Mouse (Mus musculus): ENCODE results near the gene Pdzd3. TPM values are rescaled to one million over a fixed set of nuclear protein-coding genes. Genes with fewer than 3 reads are reported as not detected.

Gene Pdzd3
- polyA plus RNA-seq, 1 experiment from 2014 or later: not detected

GRCm38 (mm10) chr9:44233021-44233801 is 18.1 kb downstream of the Pdzd3 start:
- H3K9me3 ChIP-seq (ENCODE audit: control insufficient read depth, low read length): no peaks in the 10 kb centered on the region
- WGBS: under 1% methylated on average over 40 of the region's 40 CpGs
- peak overlapping the region; percentile 92 for H3K27ac ChIP-seq (replicated peaks in 1 of 2; ENCODE audit: control insufficient read depth in 1 of 2, insufficient read depth in 1 of 2, low read depth in 2 of 2, low read length in 2 of 2)
- peak overlapping the region; percentile 90 for H3K9ac ChIP-seq (ENCODE audit: low read length)
- peak overlapping the region; percentile 78 to 99 for H3K4me3 ChIP-seq (ENCODE audit: control insufficient read depth in 1 of 2, insufficient read depth in 1 of 2, low read depth in 1 of 2, low read length in 2 of 2)
- no peaks in the 10 kb centered on the region for H3K27me3 ChIP-seq (ENCODE audit: control insufficient read depth, insufficient read depth, low read length)
- no peaks in the 10 kb centered on the region for H3K36me3 ChIP-seq (ENCODE audit: control insufficient read depth, insufficient read depth, low read length)
- peak overlapping the region; percentile 82 for H3K4me2 ChIP-seq (ENCODE audit: low read length)
- ATAC-seq (ENCODE audit: insufficient number of reproducible peaks, insufficient read depth, low FRiP score, low read depth): peak; percentile 62
- peaks cover 5 to 27% of the 10 kb centered on the region in 2 experiments for H3K4me1 ChIP-seq (ENCODE audit: control insufficient read depth in 2 of 2, insufficient read depth in 2 of 2, low read length in 2 of 2)

DNA sequence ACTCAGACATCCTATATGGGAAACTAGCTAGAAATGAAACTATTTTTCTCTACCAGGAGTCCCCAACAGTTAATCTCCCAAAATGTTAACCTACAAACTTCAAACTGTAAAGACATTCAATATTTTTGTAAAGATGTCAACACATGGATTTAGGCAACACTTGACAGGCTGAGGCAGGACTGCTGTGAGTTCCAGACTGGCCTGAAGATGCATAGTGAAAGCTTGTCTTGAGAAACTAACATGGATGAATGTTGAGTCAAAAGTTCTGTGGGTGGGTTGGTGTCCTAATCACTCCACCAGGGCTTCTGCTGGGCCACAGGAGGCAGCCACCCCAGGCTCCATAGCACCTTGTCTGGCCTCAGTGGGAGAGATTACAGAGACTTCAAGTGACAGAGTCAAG is 19.7 kb downstream of the Pdzd3 start:
- H3K27ac ChIP-seq (replicated peaks in 1 of 2; ENCODE audit: control insufficient read depth in 1 of 2, insufficient read depth in 1 of 2, low read depth in 2 of 2, low read length in 2 of 2): no peak overlapping the region
- 0 out of 2 replicates have a peak, but pooled peaks cover 6% of the 10 kb centered on the region for H3K36me3 ChIP-seq (ENCODE audit: control insufficient read depth, insufficient read depth, low read length)
- H3K4me2 ChIP-seq (ENCODE audit: low read length): peak overlapping the region; percentile 82; the same call in 1 of the 2 replicates
- H3K9ac ChIP-seq (ENCODE audit: low read length): peak overlapping the region; percentile 90
- peak overlapping the region in 1 of 2 experiments; percentile 78; a peak in 1 of 4 replicates for H3K4me3 ChIP-seq (ENCODE audit: control insufficient read depth in 1 of 2, insufficient read depth in 1 of 2, low read depth in 1 of 2, low read length in 2 of 2)
- no peaks in the 10 kb centered on the region for H3K9me3 ChIP-seq (ENCODE audit: control insufficient read depth, low read length)
- peaks cover 5 to 30% of the 10 kb centered on the region in 2 experiments for H3K4me1 ChIP-seq (ENCODE audit: control insufficient read depth in 2 of 2, insufficient read depth in 2 of 2, low read length in 2 of 2)
- H3K27me3 ChIP-seq (ENCODE audit: control insufficient read depth, insufficient read depth, low read length): no peaks in the 10 kb centered on the region
- ATAC-seq (ENCODE audit: insufficient number of reproducible peaks, insufficient read depth, low FRiP score, low read depth): no peak

- ATAC-seq (ENCODE audit: insufficient number of reproducible peaks, insufficient read depth, low FRiP score, low read depth): no peak
- Histone ChIP-seq H3K27ac (replicated peaks in 1 of 2; ENCODE audit: control insufficient read depth in 1 of 2, insufficient read depth in 1 of 2, low read depth in 2 of 2, low read length in 2 of 2) (no peak overlapping the region), H3K9me3 (ENCODE audit: control insufficient read depth, low read length) (no peaks in the 10 kb centered on the region), H3K36me3 (ENCODE audit: control insufficient read depth, insufficient read depth, low read length) (0 out of 2 replicates have a peak, but pooled peaks cover 6% of the 10 kb centered on the region), H3K27me3 (ENCODE audit: control insufficient read depth, insufficient read depth, low read length) (no peaks in the 10 kb centered on the region), H3K4me1 (ENCODE audit: control insufficient read depth in 2 of 2, insufficient read depth in 2 of 2, low read length in 2 of 2) (peaks cover 3 to 25% of the 10 kb centered on the region in 2 experiments), H3K9ac (ENCODE audit: low read length) (no peak overlapping the region), H3K4me3 (ENCODE audit: control insufficient read depth in 1 of 2, insufficient read depth in 1 of 2, low read depth in 1 of 2, low read length in 2 of 2) (no peak overlapping the region), H3K4me2 (ENCODE audit: low read length) (no peak overlapping the region)
- 31% methylated on average over 6 of the region's 6 CpGs for WGBS
Observed at GRCm38 (mm10) chr9:44225993-44226392, 25.3 kb downstream of the Pdzd3 start.

DNA sequence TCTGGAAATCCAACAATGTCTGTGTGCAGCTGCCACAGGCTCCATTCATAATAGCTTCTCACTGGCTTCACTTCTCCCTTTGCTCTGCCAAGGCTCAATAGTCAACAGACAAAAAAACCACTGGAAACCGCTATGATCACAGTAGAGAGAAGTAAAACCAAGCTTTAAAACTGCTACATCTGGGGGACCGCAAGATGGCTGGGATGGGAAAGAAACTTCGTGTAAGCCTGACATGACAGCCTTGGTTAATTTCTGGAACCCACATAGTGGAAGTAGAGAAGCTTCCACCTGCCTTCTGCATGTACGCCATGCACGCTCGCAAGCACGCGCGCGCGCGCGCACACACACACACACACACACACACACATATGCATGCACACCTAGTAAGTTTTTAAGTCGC is 37.7 kb downstream of the Pdzd3 start:
- H3K9me3 ChIP-seq (ENCODE audit: control insufficient read depth, low read length): 0 out of 2 replicates have a peak, but pooled peaks cover 5% of the 10 kb centered on the region
- no peaks in the 10 kb centered on the region for H3K36me3 ChIP-seq (ENCODE audit: control insufficient read depth, insufficient read depth, low read length)
- H3K9ac ChIP-seq (ENCODE audit: low read length): no peak overlapping the region
- no peak overlapping the region for H3K4me3 ChIP-seq (ENCODE audit: control insufficient read depth in 1 of 2, insufficient read depth in 1 of 2, low read depth in 1 of 2, low read length in 2 of 2)
- WGBS: 96% methylated on average over 14 of the region's 14 CpGs
- H3K4me2 ChIP-seq (ENCODE audit: low read length): no peak overlapping the region
- H3K4me1 ChIP-seq (ENCODE audit: control insufficient read depth in 2 of 2, insufficient read depth in 2 of 2, low read length in 2 of 2): no peaks in the 10 kb centered on the region
- ATAC-seq (ENCODE audit: insufficient number of reproducible peaks, insufficient read depth, low FRiP score, low read depth): no peak
- H3K27me3 ChIP-seq (ENCODE audit: control insufficient read depth, insufficient read depth, low read length): no peaks in the 10 kb centered on the region
- no peak overlapping the region for H3K27ac ChIP-seq (replicated peaks in 1 of 2; ENCODE audit: control insufficient read depth in 1 of 2, insufficient read depth in 1 of 2, low read depth in 2 of 2, low read length in 2 of 2)

- no peaks in the 10 kb centered on the region for H3K36me3 ChIP-seq (ENCODE audit: control insufficient read depth, insufficient read depth, low read length)
- 91% methylated on average over 4 of the region's 4 CpGs for WGBS
- H3K9ac ChIP-seq (ENCODE audit: low read length): no peak overlapping the region
- H3K4me3 ChIP-seq (ENCODE audit: control insufficient read depth in 1 of 2, insufficient read depth in 1 of 2, low read depth in 1 of 2, low read length in 2 of 2): no peak overlapping the region
- no peak overlapping the region for H3K27ac ChIP-seq (replicated peaks in 1 of 2; ENCODE audit: control insufficient read depth in 1 of 2, insufficient read depth in 1 of 2, low read depth in 2 of 2, low read length in 2 of 2)
- no peak for ATAC-seq (ENCODE audit: insufficient number of reproducible peaks, insufficient read depth, low FRiP score, low read depth)
- no peak overlapping the region for H3K4me2 ChIP-seq (ENCODE audit: low read length)
- no peaks in the 10 kb centered on the region for H3K27me3 ChIP-seq (ENCODE audit: control insufficient read depth, insufficient read depth, low read length)
- no peaks in the 10 kb centered on the region for H3K4me1 ChIP-seq (ENCODE audit: control insufficient read depth in 2 of 2, insufficient read depth in 2 of 2, low read length in 2 of 2)
- 0 out of 2 replicates have a peak, but pooled peaks cover 5% of the 10 kb centered on the region for H3K9me3 ChIP-seq (ENCODE audit: control insufficient read depth, low read length)
Observed at GRCm38 (mm10) chr9:44212406-44212805, 38.9 kb downstream of the Pdzd3 start.

DNA sequence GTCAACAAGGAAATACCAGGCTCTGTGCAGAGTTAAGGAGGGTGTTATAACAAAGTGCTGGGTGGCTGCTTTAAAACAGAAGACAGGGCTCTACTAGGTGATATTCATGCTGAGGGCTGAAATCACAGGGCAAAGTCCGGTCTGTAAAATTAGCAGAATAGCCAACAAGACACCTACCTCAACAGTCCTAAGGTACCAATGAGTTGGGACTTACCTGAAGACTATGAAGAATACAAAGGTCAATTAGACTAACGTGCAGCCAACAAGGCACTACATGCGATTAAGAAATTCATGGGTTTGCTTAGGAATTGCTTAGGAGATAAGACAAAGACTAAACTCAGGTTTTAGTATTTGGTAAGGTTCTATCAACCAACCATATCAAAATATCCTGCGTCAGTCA is 41.9 kb downstream of the Pdzd3 start:
- H3K9ac ChIP-seq (ENCODE audit: low read length): no peak overlapping the region
- no peaks in the 10 kb centered on the region for H3K27me3 ChIP-seq (ENCODE audit: control insufficient read depth, insufficient read depth, low read length)
- no peaks in the 10 kb centered on the region for H3K4me1 ChIP-seq (ENCODE audit: control insufficient read depth in 2 of 2, insufficient read depth in 2 of 2, low read length in 2 of 2)
- H3K4me3 ChIP-seq (ENCODE audit: control insufficient read depth in 1 of 2, insufficient read depth in 1 of 2, low read depth in 1 of 2, low read length in 2 of 2): no peak overlapping the region
- H3K36me3 ChIP-seq (ENCODE audit: control insufficient read depth, insufficient read depth, low read length): 0 out of 2 replicates have a peak, but pooled peaks cover under 1% of the 10 kb centered on the region
- no peak overlapping the region for H3K4me2 ChIP-seq (ENCODE audit: low read length)
- no peak for ATAC-seq (ENCODE audit: insufficient number of reproducible peaks, insufficient read depth, low FRiP score, low read depth)
- WGBS: 92% methylated on average over 4 of the region's 4 CpGs
- H3K27ac ChIP-seq (replicated peaks in 1 of 2; ENCODE audit: control insufficient read depth in 1 of 2, insufficient read depth in 1 of 2, low read depth in 2 of 2, low read length in 2 of 2): no peak overlapping the region
- H3K9me3 ChIP-seq (ENCODE audit: control insufficient read depth, low read length): 0 out of 2 replicates have a peak, but pooled peaks cover 5% of the 10 kb centered on the region

DNA sequence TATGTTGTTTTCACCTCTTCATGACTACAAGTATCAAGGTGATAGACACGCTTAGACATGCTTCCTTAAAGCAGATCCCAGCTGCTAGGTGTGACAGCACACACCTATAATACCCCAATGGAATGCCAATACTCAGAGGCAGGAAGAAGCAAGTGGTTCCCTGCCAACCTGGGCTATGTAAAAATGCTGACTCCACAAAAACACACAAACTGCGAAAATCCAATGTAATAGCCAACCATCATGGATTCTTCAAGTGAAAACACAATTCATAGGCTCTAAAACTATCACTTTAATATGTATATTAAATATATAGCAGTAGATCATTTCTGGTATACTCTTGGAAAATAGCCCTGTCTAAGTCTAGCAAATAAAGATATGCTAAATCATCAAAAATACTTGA is 43.4 kb downstream of the Pdzd3 start:
- Histone ChIP-seq H3K36me3 (ENCODE audit: control insufficient read depth, insufficient read depth, low read length) (0 out of 2 replicates have a peak, but pooled peaks cover 3% of the 10 kb centered on the region), H3K9ac (ENCODE audit: low read length) (no peak overlapping the region), H3K4me3 (ENCODE audit: control insufficient read depth in 1 of 2, insufficient read depth in 1 of 2, low read depth in 1 of 2, low read length in 2 of 2) (no peak overlapping the region), H3K9me3 (ENCODE audit: control insufficient read depth, low read length) (0 out of 2 replicates have a peak, but pooled peaks cover 5% of the 10 kb centered on the region), H3K4me1 (ENCODE audit: control insufficient read depth in 2 of 2, insufficient read depth in 2 of 2, low read length in 2 of 2) (no peaks in the 10 kb centered on the region), H3K27ac (replicated peaks in 1 of 2; ENCODE audit: control insufficient read depth in 1 of 2, insufficient read depth in 1 of 2, low read depth in 2 of 2, low read length in 2 of 2) (no peak overlapping the region), H3K27me3 (ENCODE audit: control insufficient read depth, insufficient read depth, low read length) (no peaks in the 10 kb centered on the region), H3K4me2 (ENCODE audit: low read length) (no peak overlapping the region)
- no peak for ATAC-seq (ENCODE audit: insufficient number of reproducible peaks, insufficient read depth, low FRiP score, low read depth)
- 91% methylated on average over 2 of the region's 2 CpGs for WGBS
